Mouse (Mus musculus) bone marrow, adult 2 months (tissue): Measurements from ENCODE around the gene Snw1. TPM values are rescaled to one million over a fixed set of nuclear protein-coding genes. Genes with fewer than 3 reads are reported as not detected.
"Not testable (repeated sequence)": the region's sequence is repeated elsewhere in the genome, so short reads cannot be mapped to it uniquely, and the experiment has no call there.

Experiments used
- H3K27ac ChIP-seq: fragments of 200-500 bp; 2 replicates; pipeline ENCODE4 v1.5.1; 2012; ENCODE audit warnings: low read depth, mild to moderate bottlenecking, control low read depth, inconsistent platforms, low read length; ENCODE audit not compliant: control insufficient read depth, poor library complexity, insufficient read depth
- H3K4me1 ChIP-seq: fragments of 200-500 bp; 2 replicates; pipeline ENCODE4 v1.6.1; 2011; ENCODE audit warnings: low read length; ENCODE audit not compliant: control insufficient read depth, insufficient read depth
- H3K4me3 ChIP-seq: fragments of 200-500 bp; replicated peaks from 2 replicates; pipeline ENCODE3; 2011; ENCODE audit warnings: mild to moderate bottlenecking, low read depth, low read length, control low read depth; ENCODE audit not compliant: control insufficient read depth
- CTCF ChIP-seq: fragments of 200-500 bp; IDR thresholded peaks from 2 replicates; pipeline ENCODE4 v1.5.1; 2011; ENCODE audit warnings: low read length, control low read depth; ENCODE audit not compliant: control insufficient read depth, insufficient read depth
- POLR2A ChIP-seq: fragments of 200-500 bp; IDR thresholded peaks from 2 replicates; pipeline ENCODE4 v1.6.1; 2011; ENCODE audit warnings: low read depth, mild to moderate bottlenecking, control low read depth, low read length, borderline replicate concordance; ENCODE audit not compliant: control insufficient read depth
- WGBS: fragments of 180-500 bp; shearing (Covaris S2); methylation state at CpG from one replicate; pipeline ENCODE4 v1.1.7; 2018; 5-methylcytosine and 5-hydroxymethylcytosine counted together
- polyA plus RNA-seq: library from polyadenylated mRNA; stranded (reverse); fragments of >200 nt; gene quantifications from 2 replicates; pipeline ENCODE4 v1.2.4, GENCODE M21; 2011; ENCODE audit warnings: low replicate concordance; ENCODE audit not compliant: missing spikeins, insufficient read depth, insufficient read length

Snw1 gene
- polyA plus RNA-seq = 30.9 and 48.6 TPM in 2 replicates

- TF ChIP-seq CTCF = no peak
- peak; percentile 83; the same call in 1 of the 2 replicates for TF ChIP-seq POLR2A
- WGBS = 3% methylated on average over 45 of the region's 45 CpGs
- Histone ChIP-seq H3K4me1 (peaks cover 2% of the 10 kb centered on the region; the same call in 1 of the 2 replicates), H3K4me3 (peak within 1 kb of the TSS; percentile 91), H3K27ac (peak within 1 kb of the TSS; percentile 49)
These were observed at the start of gene Snw1 for GRCm38 (mm10) chr12:87471964-87472786. Gene Snw1 (minus strand): TSS chr12:87472274.

GRCm38 (mm10) chr12:87519616-87520015 lies 47.5 kb upstream of the Snw1 start:
- not testable (repeated sequence) for H3K27ac ChIP-seq, H3K4me3 ChIP-seq, H3K4me1 ChIP-seq
- WGBS = 46% methylated on average over 3 of the region's 3 CpGs

- H3K27ac ChIP-seq, H3K4me3 ChIP-seq, H3K4me1 ChIP-seq: not testable (repeated sequence)
- 69% methylated on average over 4 of the region's 4 CpGs for WGBS
These were observed 41.9 kb upstream of the Snw1 start, which contains the start of gene Gm8300 for GRCm38 (mm10) chr12:87514016-87514415. Gene Gm8300 (plus strand): TSS chr12:87514316.

GRCm38 (mm10) chr12:87494421-87494820 lies 22.3 kb upstream of the Snw1 start, which contains the start of gene Gm5788:
Gene Gm5788 (plus strand): TSS chr12:87494721.
- H3K4me3 ChIP-seq, H3K4me1 ChIP-seq, H3K27ac ChIP-seq: not testable (repeated sequence)
- 66% methylated on average over 3 of the region's 3 CpGs for WGBS

- H3K4me3 ChIP-seq, H3K27ac ChIP-seq, H3K4me1 ChIP-seq: not testable (repeated sequence)
- WGBS = 23% methylated on average over 2 of the region's 2 CpGs
These were observed 16.6 kb upstream of the Snw1 start for GRCm38 (mm10) chr12:87488683-87489082.

GRCm38 (mm10) chr12:87482482-87482881 lies 10.4 kb upstream of the Snw1 start:
- not testable (repeated sequence) for H3K4me3 ChIP-seq
- 92% methylated on average over 5 of the region's 5 CpGs for WGBS

GRCm38 (mm10) chr12:87474756-87475155 lies 2.7 kb upstream of the Snw1 start:
- no peak for TF ChIP-seq CTCF
- no peak for TF ChIP-seq POLR2A
- WGBS = 73% methylated on average over 3 of the region's 3 CpGs
- H3K4me3 ChIP-seq = no peak overlapping the region
- peaks cover 2% of the 10 kb centered on the region; the same call in 1 of the 2 replicates for H3K4me1 ChIP-seq
- H3K27ac ChIP-seq = no peak overlapping the region

More at GRCm38 (mm10) chr12:87482482-87482881, 10.4 kb upstream of the Snw1 start:
- H3K27ac ChIP-seq, H3K4me1 ChIP-seq: not testable (repeated sequence)

- WGBS = under 1% methylated on average over 19 of the region's 19 CpGs
- no peak for TF ChIP-seq CTCF
- TF ChIP-seq POLR2A = no peak
- peaks cover 2% of the 10 kb centered on the region; the same call in 1 of the 2 replicates for H3K4me1 ChIP-seq
- peak overlapping the region; percentile 49 for H3K27ac ChIP-seq
- H3K4me3 ChIP-seq = peak overlapping the region; percentile 91
These were observed 582 bp downstream of the Snw1 start for GRCm38 (mm10) chr12:87471421-87471963.
